Mouse (Mus musculus) forebrain, embryonic 15.5 days (tissue): Measurements from ENCODE around the gene Mpst. TPM values are rescaled to one million over a fixed set of nuclear protein-coding genes. Genes with fewer than 3 reads are reported as not detected.

Experiments used
- ATAC-seq: fragments of 200-750 bp; cut with Nextera tagmentation; replicated peaks from 2 replicates; pipeline ENCODE4 v1.8.0; 2017; ENCODE audit warnings: mild to moderate bottlenecking, moderate TSS enrichment, moderate library complexity
- H3K27ac ChIP-seq: fragments of 300-500 bp; sonication (generic); replicated peaks from 2 replicates; pipeline ENCODE4 v1.5.1; 2015; ENCODE audit warnings: mild to moderate bottlenecking, inconsistent platforms
- H3K27me3 ChIP-seq: fragments of 300-500 bp; sonication (generic); 2 replicates; pipeline ENCODE4 v1.6.1; 2015; ENCODE audit warnings: inconsistent platforms
- H3K36me3 ChIP-seq: fragments of 300-500 bp; sonication (generic); 2 replicates; pipeline ENCODE4 v1.6.1; 2015; ENCODE audit warnings: mild to moderate bottlenecking, inconsistent platforms
- H3K4me1 ChIP-seq: fragments of 300-500 bp; sonication (generic); 2 replicates; pipeline ENCODE4 v1.6.1; 2015; ENCODE audit warnings: inconsistent platforms
- H3K4me2 ChIP-seq: fragments of 300-500 bp; sonication (generic); replicated peaks from 2 replicates; pipeline ENCODE4 v1.6.1; 2015; ENCODE audit warnings: mild to moderate bottlenecking, inconsistent platforms
- H3K4me3 ChIP-seq: fragments of 300-500 bp; sonication (generic); 2 replicates; pipeline ENCODE4 v1.5.1; 2015; ENCODE audit warnings: mild to moderate bottlenecking, inconsistent platforms
- H3K9ac ChIP-seq: fragments of 300-500 bp; sonication (generic); replicated peaks from 2 replicates; pipeline ENCODE4 v1.6.1; 2015; ENCODE audit warnings: mild to moderate bottlenecking, inconsistent platforms
- H3K9me3 ChIP-seq: fragments of 300-500 bp; sonication (generic); 2 replicates; pipeline ENCODE4 v1.6.1; 2016; ENCODE audit warnings: inconsistent platforms
- WGBS: fragments of 180-500 bp; shearing (Covaris S2); methylation state at CpG from one replicate; pipeline ENCODE4 v1.1.7; 2015; ENCODE audit warnings: mixed read lengths; 5-methylcytosine and 5-hydroxymethylcytosine counted together
- polyA plus RNA-seq: library from polyadenylated mRNA; unstranded; fragments of >200 nt; fragmentation: Nextera tagmentation; extraction: Ambion mirVana; gene quantifications from 2 replicates; pipeline ENCODE4 v1.2.1, GENCODE M21; 2015

Mpst gene
- 4.1 and 5.3 TPM in 2 replicates for polyA plus RNA-seq

GRCm38 (mm10) chr15:78406293-78406934, at the start of gene Mpst:
TSS of gene Mpst (plus strand) at chr15:78406416.
- H3K4me2 ChIP-seq: peak within 1 kb of the TSS; percentile 76
- peak within 1 kb of the TSS; percentile 85 for H3K4me3 ChIP-seq
- peak within 1 kb of the TSS; percentile 96 for H3K27ac ChIP-seq
- no peaks in the 10 kb centered on the region for H3K36me3 ChIP-seq
- WGBS: under 1% methylated on average over 39 of the region's 40 CpGs
- peaks cover 28% of the 10 kb centered on the region for H3K27me3 ChIP-seq
- no peaks in the 10 kb centered on the region for H3K9me3 ChIP-seq
- peak within 1 kb of the TSS; percentile 87 for H3K9ac ChIP-seq
- H3K4me1 ChIP-seq: peaks cover 68% of the 10 kb centered on the region
- ATAC-seq: peak; percentile 87

- no peak overlapping the region for H3K9ac ChIP-seq
- H3K27me3 ChIP-seq: peaks cover 6% of the 10 kb centered on the region
- ATAC-seq: no peak
- H3K36me3 ChIP-seq: no peaks in the 10 kb centered on the region
- no peak overlapping the region for H3K4me3 ChIP-seq
- H3K27ac ChIP-seq: no peak overlapping the region
- no peaks in the 10 kb centered on the region for H3K4me1 ChIP-seq
- no peak overlapping the region for H3K4me2 ChIP-seq
- 88% methylated on average over 2 of the region's 2 CpGs for WGBS
- no peaks in the 10 kb centered on the region for H3K9me3 ChIP-seq
These were observed 40.3 kb upstream of the Mpst start for GRCm38 (mm10) chr15:78365916-78366315.

DNA sequence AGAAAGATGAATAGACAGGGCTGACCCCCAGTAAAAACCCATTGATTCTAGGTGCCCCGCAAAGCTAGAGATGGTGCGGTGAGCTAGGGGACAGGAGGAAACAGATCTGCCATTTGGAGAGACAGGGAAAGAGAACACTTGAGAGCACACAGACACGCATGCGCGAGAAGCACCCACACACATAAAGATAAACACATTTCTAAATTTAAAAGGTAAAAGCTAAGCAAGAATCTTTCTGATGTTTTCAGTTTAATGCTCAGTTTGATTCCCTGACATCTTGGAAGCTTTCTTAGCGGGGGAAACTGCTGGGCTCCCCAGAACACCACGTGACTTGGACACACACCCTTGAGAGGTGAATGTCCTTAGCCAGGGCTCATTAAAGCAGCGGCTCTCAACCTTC, 39.3 kb upstream of the Mpst start:
- Histone ChIP-seq H3K27me3 (peaks cover 6% of the 10 kb centered on the region), H3K9ac (no peak overlapping the region), H3K27ac (no peak overlapping the region), H3K4me3 (no peak overlapping the region), H3K9me3 (no peaks in the 10 kb centered on the region), H3K4me1 (no peaks in the 10 kb centered on the region), H3K36me3 (no peaks in the 10 kb centered on the region), H3K4me2 (no peak overlapping the region)
- 80% methylated on average over 8 of the region's 8 CpGs for WGBS
- ATAC-seq: no peak

DNA sequence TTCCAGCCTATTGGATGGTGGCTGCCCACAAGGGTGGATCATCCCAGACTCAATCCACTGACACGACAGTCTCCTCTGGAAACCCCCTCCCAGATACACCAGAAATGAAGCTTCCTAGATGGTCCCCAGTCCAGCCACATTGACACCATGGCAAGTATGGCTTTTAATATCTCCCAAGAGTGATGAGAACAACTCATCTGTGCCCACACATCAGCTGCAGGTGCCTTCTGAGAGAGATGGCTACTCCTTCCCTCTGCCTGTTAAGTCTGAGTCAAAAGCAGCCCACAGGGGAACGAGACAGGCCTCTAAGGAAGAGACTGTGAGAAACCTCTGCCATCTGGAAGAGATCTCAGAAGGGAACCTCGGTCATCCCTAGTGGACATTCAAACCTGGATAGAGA, 38.4 kb upstream of the Mpst start:
- Histone ChIP-seq H3K27me3 (peaks cover 6% of the 10 kb centered on the region), H3K9ac (no peak overlapping the region), H3K4me1 (no peaks in the 10 kb centered on the region), H3K4me3 (no peak overlapping the region), H3K9me3 (no peaks in the 10 kb centered on the region), H3K4me2 (no peak overlapping the region), H3K27ac (no peak overlapping the region), H3K36me3 (no peaks in the 10 kb centered on the region)
- no peak for ATAC-seq
- 75% methylated on average over 3 of the region's 3 CpGs for WGBS

- Histone ChIP-seq H3K27ac (no peak overlapping the region), H3K27me3 (peaks cover 6% of the 10 kb centered on the region), H3K4me3 (no peak overlapping the region), H3K4me1 (0 out of 2 replicates have a peak, but pooled peaks cover under 1% of the 10 kb centered on the region), H3K9me3 (no peaks in the 10 kb centered on the region), H3K36me3 (no peaks in the 10 kb centered on the region), H3K9ac (no peak overlapping the region), H3K4me2 (no peak overlapping the region)
- no peak for ATAC-seq
- 10% methylated on average over 8 of the region's 8 CpGs for WGBS
These were observed 37.3 kb upstream of the Mpst start for GRCm38 (mm10) chr15:78368926-78369346.

GRCm38 (mm10) chr15:78369641-78370040, 36.6 kb upstream of the Mpst start:
- peaks cover 6% of the 10 kb centered on the region for H3K27me3 ChIP-seq
- WGBS: 18% methylated on average over 1 of the region's 1 CpGs
- H3K4me2 ChIP-seq: no peak overlapping the region
- no peak for ATAC-seq
- no peak overlapping the region for H3K27ac ChIP-seq
- H3K36me3 ChIP-seq: no peaks in the 10 kb centered on the region
- H3K4me3 ChIP-seq: no peak overlapping the region
- no peaks in the 10 kb centered on the region for H3K9me3 ChIP-seq
- no peak overlapping the region for H3K9ac ChIP-seq
- H3K4me1 ChIP-seq: peaks cover 7% of the 10 kb centered on the region; the same call in 1 of the 2 replicates

DNA sequence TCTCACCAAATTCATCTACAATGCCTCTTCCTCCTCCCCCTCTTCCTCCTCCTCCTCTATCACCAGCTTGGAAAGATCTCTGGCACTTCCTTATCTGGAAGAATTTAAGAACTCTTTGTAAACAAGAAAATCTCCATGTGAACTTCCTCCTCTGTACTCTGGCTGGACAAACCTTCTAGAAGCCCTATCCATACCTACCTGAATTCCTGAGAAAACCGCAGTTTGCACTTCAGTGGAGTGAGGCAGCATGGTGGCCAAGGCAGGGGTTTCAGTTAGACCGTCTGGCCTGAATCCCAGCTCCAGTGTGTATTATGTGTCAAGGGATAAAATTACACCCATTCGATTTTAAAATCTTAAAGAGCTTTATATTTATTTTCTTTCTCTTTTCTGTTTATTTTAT, 33.4 kb upstream of the Mpst start:
- Histone ChIP-seq H3K27ac (no peak overlapping the region), H3K27me3 (peaks cover 3% of the 10 kb centered on the region), H3K4me2 (no peak overlapping the region), H3K4me1 (peaks cover 7% of the 10 kb centered on the region; the same call in 1 of the 2 replicates), H3K36me3 (no peaks in the 10 kb centered on the region), H3K9me3 (no peaks in the 10 kb centered on the region), H3K9ac (no peak overlapping the region), H3K4me3 (no peak overlapping the region)
- WGBS: 87% methylated on average over 3 of the region's 3 CpGs
- no peak for ATAC-seq

DNA sequence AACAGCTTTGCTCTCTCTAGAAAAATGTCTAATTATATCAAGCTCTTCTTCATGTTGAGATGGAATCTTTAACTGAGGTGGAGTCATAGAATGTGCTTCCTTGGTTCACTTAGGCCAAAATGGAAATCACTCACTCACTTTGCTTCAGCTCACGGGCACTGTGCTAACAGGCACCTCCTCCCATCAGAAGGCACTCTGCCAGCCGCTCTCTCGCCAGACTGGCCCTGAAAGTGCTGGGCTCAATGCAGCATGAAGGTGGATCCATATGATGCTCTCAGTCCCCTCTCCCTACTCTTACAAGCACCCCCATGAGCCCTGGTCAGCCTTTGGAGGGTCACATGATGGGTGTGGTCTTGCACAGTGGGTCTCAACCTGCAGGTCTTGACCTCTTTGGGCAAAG, 32.0 kb upstream of the Mpst start:
- Histone ChIP-seq H3K27ac (no peak overlapping the region), H3K36me3 (no peaks in the 10 kb centered on the region), H3K9me3 (no peaks in the 10 kb centered on the region), H3K4me3 (no peak overlapping the region), H3K4me2 (no peak overlapping the region), H3K27me3 (no peaks in the 10 kb centered on the region; the same call in none of the 2 replicates), H3K4me1 (peaks cover 7% of the 10 kb centered on the region; the same call in 1 of the 2 replicates), H3K9ac (no peak overlapping the region)
- ATAC-seq: no peak
- WGBS: 44% methylated on average over 3 of the region's 3 CpGs

GRCm38 (mm10) chr15:78377859-78378258, 28.4 kb upstream of the Mpst start:
- H3K4me3 ChIP-seq: no peak overlapping the region
- ATAC-seq: no peak
- WGBS: 84% methylated on average over 10 of the region's 10 CpGs
- H3K27me3 ChIP-seq: no peaks in the 10 kb centered on the region
- no peak overlapping the region for H3K9ac ChIP-seq
- H3K4me2 ChIP-seq: no peak overlapping the region
- no peaks in the 10 kb centered on the region for H3K36me3 ChIP-seq
- no peaks in the 10 kb centered on the region for H3K9me3 ChIP-seq
- peaks cover 14% of the 10 kb centered on the region; the same call in 1 of the 2 replicates for H3K4me1 ChIP-seq
- H3K27ac ChIP-seq: no peak overlapping the region

DNA sequence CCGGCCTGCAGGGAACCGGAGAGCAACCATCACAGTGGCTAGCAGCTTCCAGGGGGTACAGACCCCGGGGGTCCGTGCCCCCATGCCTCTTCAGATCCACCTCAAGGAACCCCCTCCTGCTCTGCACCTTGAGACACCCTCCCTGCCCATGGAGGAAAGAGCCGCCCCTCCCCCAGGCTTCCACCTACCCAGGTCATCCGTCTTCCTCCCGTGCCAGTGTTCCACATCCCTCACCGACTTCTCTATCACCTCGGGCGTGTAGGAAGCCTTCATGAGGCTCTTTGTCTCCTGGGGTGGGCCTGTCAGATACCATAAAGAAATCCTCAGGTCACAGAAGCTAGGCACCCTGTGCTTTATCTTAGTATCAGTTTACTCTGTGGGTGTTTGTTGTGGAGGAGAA, 27.7 kb upstream of the Mpst start:
- Histone ChIP-seq H3K9me3 (no peaks in the 10 kb centered on the region), H3K36me3 (no peaks in the 10 kb centered on the region), H3K27ac (no peak overlapping the region), H3K4me3 (no peak overlapping the region), H3K4me2 (no peak overlapping the region), H3K9ac (no peak overlapping the region), H3K4me1 (peaks cover 14% of the 10 kb centered on the region; the same call in 1 of the 2 replicates), H3K27me3 (no peaks in the 10 kb centered on the region)
- WGBS: 91% methylated on average over 10 of the region's 10 CpGs
- no peak for ATAC-seq

GRCm38 (mm10) chr15:78380208-78380607, 26.0 kb upstream of the Mpst start:
- H3K36me3 ChIP-seq: no peaks in the 10 kb centered on the region
- H3K9me3 ChIP-seq: no peaks in the 10 kb centered on the region
- H3K27me3 ChIP-seq: no peaks in the 10 kb centered on the region
- no peak overlapping the region for H3K4me2 ChIP-seq
- 63% methylated on average over 2 of the region's 2 CpGs for WGBS
- no peak overlapping the region for H3K4me3 ChIP-seq
- no peak for ATAC-seq
- no peak overlapping the region for H3K9ac ChIP-seq
- H3K27ac ChIP-seq: no peak overlapping the region
- H3K4me1 ChIP-seq: peaks cover 21% of the 10 kb centered on the region

- ATAC-seq: no peak
These were observed 25.5 kb upstream of the Mpst start for GRCm38 (mm10) chr15:78380741-78381140.

DNA sequence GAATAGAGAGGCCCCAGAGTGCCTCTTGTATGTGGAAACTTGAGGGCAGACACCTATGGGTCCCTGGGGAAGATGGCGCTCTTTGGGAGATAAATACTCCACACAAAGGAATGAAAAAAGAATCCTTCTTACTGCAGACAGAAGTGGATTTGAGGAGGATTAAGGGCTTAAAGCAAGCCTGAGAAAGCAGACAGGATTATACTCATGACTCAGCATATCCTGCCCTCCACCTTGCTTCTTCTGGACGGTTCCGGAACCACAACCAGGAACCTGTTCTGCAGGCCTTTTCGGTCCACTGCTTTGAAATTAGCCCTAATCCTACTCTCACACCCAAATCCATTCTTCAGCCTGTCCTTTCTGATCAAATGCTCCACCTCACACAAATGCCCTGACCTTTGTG, 24.1 kb upstream of the Mpst start:
- Histone ChIP-seq H3K4me1 (peaks cover 21% of the 10 kb centered on the region), H3K36me3 (no peaks in the 10 kb centered on the region), H3K9ac (no peak overlapping the region), H3K4me3 (no peak overlapping the region), H3K4me2 (no peak overlapping the region), H3K27ac (no peak overlapping the region), H3K27me3 (no peaks in the 10 kb centered on the region), H3K9me3 (no peaks in the 10 kb centered on the region)
- WGBS: 82% methylated on average over 4 of the region's 4 CpGs
- no peak for ATAC-seq

More at GRCm38 (mm10) chr15:78380741-78381140, 25.5 kb upstream of the Mpst start:
- H3K4me3 ChIP-seq: no peak overlapping the region
- 28% methylated on average over 4 of the region's 4 CpGs for WGBS
- H3K4me2 ChIP-seq: no peak overlapping the region
- no peaks in the 10 kb centered on the region for H3K9me3 ChIP-seq
- H3K9ac ChIP-seq: no peak overlapping the region
- H3K27me3 ChIP-seq: no peaks in the 10 kb centered on the region
- peaks cover 21% of the 10 kb centered on the region for H3K4me1 ChIP-seq
- no peak overlapping the region for H3K27ac ChIP-seq
- no peaks in the 10 kb centered on the region for H3K36me3 ChIP-seq
